In genomic region chr19:8736160-8736467, GRCm38 (mm10) we compare ENCODE assay signal across 1 mouse cellular context.
TF ChIP-seq lines count a peak whose summit lies in the region.

No protein-coding gene starts in this region.

TF ChIP-seq in CH12.LX, 34 proteins besides CTCF, POLR2A, EP300 and RAD21 (continued from another document):
- TF ChIP-seq POLR2AphosphoS2 (IDR thresholded peaks at IDR 0.05; ENCODE audit: low read depth, low read length) = no peak
- TF ChIP-seq MAFK (IDR thresholded peaks at IDR 0.05; ENCODE audit: insufficient replicate concordance, low read length) = no peak
- no peak for TF ChIP-seq MAX (IDR thresholded peaks at IDR 0.05; ENCODE audit: low read length)
- TF ChIP-seq ETS1 (conservative IDR thresholded peaks at IDR 0.05; ENCODE audit: low read depth, low read length) = no peak
- no peak for TF ChIP-seq UBTF (IDR thresholded peaks at IDR 0.05; ENCODE audit: low read depth, low read length)
- no peak for TF ChIP-seq JUN (IDR thresholded peaks at IDR 0.05; ENCODE audit: insufficient read depth, low read depth, low read length)
- no peak for TF ChIP-seq SMC3 (IDR thresholded peaks at IDR 0.05; ENCODE audit: low read depth, low read length)
- no peak for TF ChIP-seq TBP (conservative IDR thresholded peaks at IDR 0.05; ENCODE audit: low read depth, low read length)
- TF ChIP-seq MAZ (IDR thresholded peaks at IDR 0.05; ENCODE audit: low read depth, low read length) = no peak
- TF ChIP-seq HCFC1 (IDR thresholded peaks at IDR 0.05; ENCODE audit: low read depth, low read length) = no peak
- TF ChIP-seq TCF12 (IDR thresholded peaks at IDR 0.05; ENCODE audit: low read depth, low read length) = no peak
- no peak for TF ChIP-seq MXI1 (IDR thresholded peaks at IDR 0.05; ENCODE audit: low read depth, low read length)
- no peak for TF ChIP-seq JUND (conservative IDR thresholded peaks at IDR 0.05; ENCODE audit: low read depth, low read length)
